Mouse (Mus musculus) MN1 (cell line): ENCODE measurements around the gene Cyth1.

Experiments used
- DNase-seq: peaks from one replicate; pipeline ENCODE4 v3.0.0-alpha.2; 2016; ENCODE audit warnings: low spot score

Cyth1 gene

DNA sequence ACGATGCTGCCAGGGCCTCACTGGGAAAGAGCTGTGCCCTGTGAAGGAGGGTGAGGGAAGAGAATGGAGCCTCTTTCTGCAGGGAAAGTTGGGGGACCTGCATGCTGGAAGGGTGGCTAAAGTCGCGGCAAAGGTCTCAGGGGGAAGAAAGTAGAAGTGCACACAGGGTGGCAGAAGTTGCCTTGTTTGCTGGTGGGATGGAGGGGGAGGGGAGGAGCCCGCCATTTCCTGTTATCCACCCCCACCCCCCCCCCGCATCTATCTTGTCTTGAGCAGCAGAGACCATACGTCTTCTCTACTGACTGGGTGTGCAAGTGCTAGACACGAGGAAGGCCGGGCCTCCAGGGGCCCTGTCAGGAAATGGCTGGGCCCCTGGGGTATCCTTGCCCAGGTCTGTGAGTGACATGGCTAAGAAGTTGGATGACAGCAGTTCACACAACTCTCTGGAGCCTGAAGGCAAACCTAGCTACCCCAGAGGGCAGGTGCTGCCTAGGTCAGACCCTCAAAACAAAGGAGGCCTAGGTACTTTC is 133.7 kb downstream of the Cyth1 start:
- DNase-seq = no peak

DNA sequence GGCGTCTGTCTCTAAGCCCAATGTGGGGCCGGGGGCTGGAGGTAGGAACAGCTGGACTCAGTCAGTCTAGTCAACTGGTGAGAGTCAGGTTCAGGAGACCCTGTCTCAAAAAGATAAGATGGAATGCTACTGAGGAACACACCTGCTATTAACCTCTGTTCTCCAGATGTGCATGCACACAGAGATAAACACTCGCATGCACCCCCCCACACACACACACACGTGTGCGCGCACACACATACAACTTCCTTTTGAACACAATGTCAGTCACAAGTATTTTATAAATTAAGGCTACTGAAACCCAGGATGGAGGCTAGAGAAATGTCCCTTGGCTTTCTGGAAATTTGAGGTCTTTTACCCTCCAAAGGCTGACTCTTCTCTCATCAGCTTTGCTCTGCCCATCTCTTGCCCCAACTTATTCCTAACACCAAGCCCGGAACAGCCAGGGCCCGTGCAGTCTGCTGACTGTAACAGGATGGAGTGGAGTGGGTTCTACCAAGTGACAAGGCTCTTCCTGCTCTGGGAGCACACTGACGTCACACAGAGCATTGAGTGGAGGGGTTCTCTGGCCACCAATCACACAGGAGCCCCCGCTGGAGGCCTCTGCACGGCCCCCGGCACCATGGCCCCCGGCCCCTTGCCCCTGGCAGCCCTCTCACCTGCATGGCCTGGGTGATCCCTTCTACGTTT is 134.7 kb downstream of the Cyth1 start:
- no peak for DNase-seq

DNA sequence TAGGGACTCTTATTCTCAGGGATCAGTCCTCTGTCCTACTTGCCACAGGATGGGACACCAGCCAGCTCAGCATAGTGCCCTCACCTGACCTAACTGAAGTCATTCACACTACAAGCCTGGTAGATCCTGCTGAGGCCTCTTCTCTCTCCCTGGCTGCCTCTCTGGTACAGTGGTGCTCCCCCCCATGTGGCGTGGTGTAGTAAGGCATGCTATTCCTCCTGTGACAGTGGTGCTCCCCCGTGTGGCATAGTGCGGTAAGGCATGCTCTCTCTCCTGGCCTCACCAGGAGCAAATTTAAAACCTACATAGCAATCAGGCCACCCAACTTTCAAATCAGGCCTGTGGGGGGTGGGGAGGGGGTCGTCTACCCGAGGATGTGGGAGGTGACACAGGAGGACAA is 144.4 kb downstream of the Cyth1 start:
- DNase-seq = peak; percentile 86

DNA sequence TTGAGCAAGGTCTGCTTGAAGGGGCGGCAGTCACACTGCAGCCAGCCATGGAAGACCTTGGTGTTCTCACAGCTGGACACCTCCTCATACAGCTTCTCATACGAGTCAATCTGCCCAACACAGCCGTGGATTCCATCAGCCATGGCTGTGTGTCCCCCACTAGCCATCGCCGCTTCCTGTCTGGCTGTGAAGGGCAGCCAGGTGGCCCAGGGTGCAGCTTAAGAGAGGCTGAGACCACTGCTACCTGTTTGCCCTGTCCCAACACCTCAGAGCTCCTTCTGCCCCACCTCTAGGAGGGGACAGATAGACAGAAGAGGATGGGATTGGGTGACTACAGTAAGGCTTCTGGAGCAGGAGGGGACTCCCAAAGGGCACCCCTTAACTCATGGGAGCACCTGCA is 145.0 kb downstream of the Cyth1 start:
- no peak for DNase-seq

DNA sequence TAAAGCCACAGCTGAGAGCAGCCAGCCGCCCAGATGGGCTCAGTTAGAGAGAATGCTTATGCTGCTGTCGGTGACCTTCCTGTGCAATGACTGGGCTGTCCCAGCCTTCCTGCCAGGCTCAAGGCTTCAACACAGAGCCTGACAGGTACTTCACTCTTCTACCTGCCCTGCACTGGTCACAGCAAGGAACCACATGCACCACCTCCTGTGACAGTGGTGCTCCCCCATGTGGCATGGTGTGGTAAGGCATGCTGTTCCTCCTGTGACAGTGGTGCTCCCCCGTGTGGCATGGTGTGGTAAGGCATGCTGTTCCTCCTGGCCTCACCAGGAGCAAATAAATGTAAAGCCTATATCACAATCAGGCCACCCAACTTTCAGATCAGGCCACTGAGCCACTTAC is 145.6 kb downstream of the Cyth1 start:
- DNase-seq = peak; percentile 87

DNA sequence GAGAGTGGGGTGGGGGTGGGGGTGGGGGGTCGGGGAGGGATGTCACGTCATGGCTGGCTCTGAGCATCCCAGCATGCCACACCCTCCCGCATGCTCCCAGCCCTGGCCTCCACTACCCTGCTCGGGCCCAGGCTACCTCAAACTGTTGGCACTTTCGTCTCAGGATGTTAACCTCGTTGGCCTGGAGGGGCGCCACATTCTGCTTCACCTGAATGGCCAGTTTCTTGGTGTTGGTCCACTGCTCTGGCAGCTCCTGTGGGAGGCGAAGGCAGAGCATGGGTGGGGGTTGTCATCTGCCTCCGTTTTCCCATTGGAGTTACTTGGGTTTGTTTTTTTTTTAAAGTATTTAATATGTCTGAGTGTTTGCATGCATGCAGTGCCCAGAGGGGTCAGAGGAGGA is 147.3 kb downstream of the Cyth1 start:
- DNase-seq = no peak

DNA sequence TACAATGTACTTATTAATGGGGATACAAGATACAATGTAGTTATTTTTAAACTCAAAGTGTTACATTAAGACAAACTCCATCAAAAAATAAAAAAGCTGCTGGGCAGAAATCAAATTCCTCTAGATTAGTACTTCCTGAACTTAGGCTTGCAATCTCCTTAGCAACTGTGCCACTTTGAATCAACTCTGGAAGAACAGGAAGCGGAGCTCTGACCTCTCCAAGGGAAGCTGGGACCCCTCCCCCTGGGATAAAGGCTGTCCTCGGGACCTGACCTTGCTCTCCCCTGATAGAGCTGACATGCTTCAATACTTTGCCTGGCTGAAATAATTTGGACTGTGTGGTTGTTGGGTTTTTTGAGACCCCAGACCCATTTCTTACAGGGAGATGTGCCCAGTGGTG is 151.7 kb downstream of the Cyth1 start:
- DNase-seq = no peak

DNA sequence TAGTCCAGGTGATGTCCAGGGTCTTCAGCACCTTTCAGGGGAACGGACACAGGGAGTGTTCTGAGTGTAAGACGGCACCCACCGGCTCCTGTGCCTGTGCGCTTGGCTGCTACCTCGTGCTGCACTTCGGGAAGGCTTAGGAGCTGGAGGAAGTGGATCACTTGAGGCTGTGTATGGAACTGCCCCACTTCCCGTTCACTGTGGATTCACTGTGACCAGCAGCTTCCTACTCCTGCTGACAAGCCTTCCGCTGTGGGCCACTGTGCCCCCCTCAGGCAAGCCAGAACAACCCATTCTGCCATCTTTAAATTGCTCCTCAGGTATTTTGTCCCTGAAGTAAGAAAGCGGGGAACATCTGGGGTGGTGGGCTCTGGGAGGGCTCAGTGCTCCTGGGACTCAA is 153.4 kb downstream of the Cyth1 start:
- DNase-seq = no peak

DNA sequence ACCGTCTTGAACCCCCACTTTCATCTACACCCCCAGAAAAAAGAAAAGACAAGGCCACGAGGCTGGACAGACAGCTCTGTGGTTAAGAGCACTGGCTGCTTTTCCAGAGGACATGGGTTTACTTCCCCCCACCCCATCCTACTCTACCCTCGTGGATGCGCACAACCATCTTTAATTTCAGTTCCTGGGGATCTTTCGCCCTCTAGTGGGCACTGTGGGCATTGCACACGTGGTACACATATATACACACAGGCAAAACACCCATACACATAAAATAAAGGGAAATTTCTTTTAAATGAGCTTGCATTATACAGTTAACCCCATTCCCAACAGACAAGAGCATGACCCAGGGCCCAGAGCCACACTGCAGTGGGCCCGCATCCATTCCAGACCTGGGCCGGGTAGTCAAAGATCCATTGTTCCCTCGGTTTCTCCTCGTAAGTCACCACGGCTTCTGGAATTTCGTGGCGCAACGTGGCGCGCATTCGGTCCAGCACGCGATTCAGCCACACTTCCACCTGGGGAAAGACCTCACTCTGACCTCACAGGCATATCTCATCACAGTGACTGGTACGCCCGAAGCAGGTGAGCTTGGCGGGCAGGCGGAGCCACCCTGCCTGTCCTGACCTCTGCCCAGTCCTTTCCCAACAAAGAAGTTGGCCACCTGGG is 157.3 kb downstream of the Cyth1 start:
- DNase-seq = no peak

DNA sequence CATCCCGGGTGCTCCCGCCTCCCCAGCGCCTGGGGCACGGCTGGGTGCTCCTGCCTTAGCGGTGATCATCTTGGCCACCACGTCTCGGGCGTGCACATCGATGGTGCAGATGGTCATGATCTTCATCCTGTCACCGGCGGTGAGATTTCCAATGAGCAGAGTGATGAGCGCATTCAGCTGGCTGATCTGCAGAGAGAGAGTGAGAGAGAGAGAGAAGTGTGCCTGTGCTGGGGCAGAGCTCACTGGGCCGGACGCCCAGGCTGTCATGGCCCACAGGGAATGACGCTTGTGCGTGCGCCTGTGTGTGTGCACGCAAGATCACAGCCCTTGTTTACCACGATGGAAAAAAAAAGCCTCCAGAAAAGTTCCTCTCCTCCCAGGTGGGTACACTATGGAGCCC is 159.5 kb downstream of the Cyth1 start:
- DNase-seq = no peak

DNA sequence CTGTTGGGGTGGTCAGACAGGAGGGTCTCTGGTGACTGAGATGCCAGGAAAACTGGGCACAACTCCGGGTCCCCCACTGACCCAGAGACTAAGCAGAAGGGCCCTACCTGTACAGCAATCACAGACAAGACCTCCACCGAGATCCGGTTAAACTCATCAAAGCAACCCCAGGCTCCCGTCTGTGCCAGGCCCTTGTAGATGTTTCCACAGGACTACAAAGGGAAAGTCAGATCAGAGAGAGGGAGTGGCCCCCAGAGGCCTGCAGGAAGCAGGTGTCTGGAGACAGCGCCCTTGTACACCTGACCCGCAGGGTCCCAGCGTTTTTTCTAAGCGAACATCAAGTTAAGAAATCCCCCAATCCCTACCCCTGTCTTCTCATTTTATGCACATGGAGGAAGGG is 162.4 kb downstream of the Cyth1 start:
- no peak for DNase-seq

DNA sequence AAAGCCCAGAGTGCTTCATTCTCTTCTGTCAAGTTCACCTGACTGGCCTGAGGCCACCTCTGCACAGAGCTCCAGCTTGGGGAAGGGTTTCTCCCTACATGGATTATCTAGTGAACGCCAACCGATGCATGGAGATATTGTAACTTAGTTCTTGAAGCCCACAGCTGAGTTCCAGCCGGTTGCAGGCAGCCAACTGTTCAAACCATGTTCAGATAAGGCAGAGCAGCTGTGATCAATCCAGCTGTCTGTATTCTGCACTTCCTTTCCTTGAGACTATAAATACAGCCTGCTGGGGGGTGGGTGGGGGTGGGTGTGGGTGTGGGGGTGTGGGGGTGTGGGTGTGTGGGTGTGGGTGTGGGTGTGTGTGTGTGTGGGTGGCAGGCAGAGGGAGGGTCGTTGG is 163.2 kb downstream of the Cyth1 start:
- no peak for DNase-seq

DNA sequence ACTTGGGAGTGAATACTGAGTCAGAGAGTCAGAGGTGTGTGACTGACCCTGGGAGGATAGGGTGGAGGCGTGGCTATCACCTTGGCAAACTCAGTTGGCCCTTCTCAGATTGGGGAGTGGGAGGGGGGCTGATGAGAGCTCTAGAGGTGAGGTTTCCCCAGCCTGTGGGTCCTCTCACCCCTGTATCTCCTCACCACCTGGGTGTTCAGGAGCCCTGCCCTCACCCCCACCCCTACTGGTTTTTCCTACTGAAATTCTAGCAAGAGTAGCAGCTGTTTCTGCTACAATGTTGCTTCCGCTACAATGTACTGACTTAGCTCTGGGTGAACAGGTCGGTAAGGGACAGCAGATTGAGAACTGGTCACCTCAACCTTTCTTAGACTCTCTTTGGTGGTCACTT is 164.1 kb downstream of the Cyth1 start:
- DNase-seq = no peak

DNA sequence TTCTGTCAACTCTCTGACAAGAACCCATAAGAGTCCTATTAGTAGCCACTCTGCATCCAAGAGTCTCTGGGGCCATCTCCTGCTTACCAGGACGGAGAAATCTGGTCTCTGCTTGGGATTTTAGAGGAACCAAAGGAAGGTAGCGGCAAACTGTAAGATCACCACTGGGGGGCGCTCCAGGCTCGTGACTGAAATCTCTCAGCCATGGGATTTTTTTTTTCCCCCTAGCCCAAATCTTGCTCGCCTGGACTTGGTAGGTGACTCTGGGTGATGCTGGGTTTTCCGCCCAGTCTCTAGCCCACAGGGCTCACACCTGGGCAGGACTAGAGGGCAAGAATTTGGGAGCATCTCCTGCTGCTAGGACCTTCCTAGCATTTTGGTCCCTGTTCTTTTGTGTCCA is 164.6 kb downstream of the Cyth1 start:
- DNase-seq = peak; percentile 65

DNA sequence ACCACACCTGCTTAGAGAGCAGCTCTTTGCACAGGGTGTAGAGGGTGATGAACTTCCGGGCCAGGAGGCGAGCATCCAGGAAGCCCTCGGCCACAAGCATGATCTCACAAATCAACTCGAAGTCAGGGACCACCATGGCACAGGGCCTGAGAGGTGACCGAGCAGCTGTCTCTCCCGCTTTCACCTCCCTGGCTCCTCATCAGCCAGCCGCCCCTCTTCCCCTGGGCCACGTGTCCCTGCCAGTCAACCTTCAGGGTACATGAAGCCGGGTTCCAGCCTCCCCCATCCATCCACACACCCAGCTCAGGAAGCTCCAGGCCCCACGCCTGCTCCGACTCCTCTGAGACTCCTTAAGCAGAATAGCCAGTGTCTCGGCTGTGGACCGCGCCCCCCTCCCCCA is 166.1 kb downstream of the Cyth1 start:
- DNase-seq = no peak
